Mouse (Mus musculus) liver, embryonic 16.5 days (tissue): ENCODE data around the gene Arrdc2. TPM values are rescaled to one million over a fixed set of nuclear protein-coding genes. Genes with fewer than 3 reads are reported as not detected.

Experiments
- ATAC-seq: fragments of 200-750 bp; cut with Nextera tagmentation; 2 replicates; pipeline ENCODE4 v1.8.0; 2017; ENCODE audit warnings: low read depth, mild to moderate bottlenecking, moderate number of reproducible peaks, moderate library complexity
- H3K27ac ChIP-seq: fragments of 300-500 bp; sonication (generic); 2 replicates; pipeline ENCODE4 v1.5.1; 2014; ENCODE audit warnings: mild to moderate bottlenecking, low read length
- H3K27me3 ChIP-seq: fragments of 300-500 bp; sonication (generic); 2 replicates; pipeline ENCODE4 v1.6.1; 2014; ENCODE audit warnings: low read depth, low read length, mixed read lengths; ENCODE audit not compliant: control insufficient read depth, insufficient read depth
- H3K36me3 ChIP-seq: fragments of 300-500 bp; sonication (generic); 2 replicates; pipeline ENCODE4 v1.6.1; 2014; ENCODE audit warnings: mild to moderate bottlenecking; ENCODE audit not compliant: control insufficient read depth, insufficient read depth
- H3K4me1 ChIP-seq: fragments of 300-500 bp; sonication (generic); 2 replicates; pipeline ENCODE4 v1.6.1; 2014; ENCODE audit warnings: low read depth, low read length, mixed read lengths; ENCODE audit not compliant: control insufficient read depth
- H3K4me2 ChIP-seq: fragments of 300-500 bp; sonication (generic); 2 replicates; pipeline ENCODE4 v1.6.1; 2014; ENCODE audit warnings: low read depth, low read length, mixed read lengths
- H3K4me3 ChIP-seq: fragments of 300-500 bp; sonication (generic); 2 replicates; pipeline ENCODE4 v1.5.1; 2014; ENCODE audit warnings: low read depth, mild to moderate bottlenecking, low read length
- H3K9ac ChIP-seq: fragments of 300-500 bp; sonication (generic); 2 replicates; pipeline ENCODE4 v1.6.1; 2014; ENCODE audit warnings: low read depth, low read length
- H3K9me3 ChIP-seq: fragments of 300-500 bp; sonication (generic); replicated peaks from 2 replicates; pipeline ENCODE4 v1.6.1; 2016; ENCODE audit warnings: low read length; ENCODE audit not compliant: control insufficient read depth
- WGBS: fragments of 180-500 bp; shearing (Covaris S2); extraction: QIAGEN DNeasy Blood & Tissue Kit; methylation state at CpG from one replicate; pipeline ENCODE4 v1.1.7; 2014; ENCODE audit not compliant: insufficient replicate concordance; 5-methylcytosine and 5-hydroxymethylcytosine counted together
- polyA plus RNA-seq: library from polyadenylated mRNA; unstranded; fragments of >200 nt; fragmentation: Nextera tagmentation; extraction: Ambion mirVana; gene quantifications from 2 replicates; pipeline ENCODE4 v1.2.1, GENCODE M21; 2015

Arrdc2 gene
- polyA plus RNA-seq, 1 experiment from 2014 or later = 13.5 TPM

GRCm38 (mm10) chr8:70866566-70866965 is 27.0 kb upstream of the Arrdc2 start:
- 74% methylated on average over 7 of the region's 7 CpGs for WGBS
- peaks cover 62% of the 10 kb centered on the region for H3K4me1 ChIP-seq
- no peak for ATAC-seq
- peak overlapping the region; percentile 81; the same call in 1 of the 2 replicates for H3K27ac ChIP-seq
- no peak overlapping the region for H3K9ac ChIP-seq
- H3K36me3 ChIP-seq = peaks cover 3% of the 10 kb centered on the region; the same call in 1 of the 2 replicates
- peak overlapping the region; percentile 82 for H3K4me2 ChIP-seq
- H3K27me3 ChIP-seq = peaks cover 38% of the 10 kb centered on the region
- no peak overlapping the region; the same call in none of the 2 replicates for H3K4me3 ChIP-seq
- H3K9me3 ChIP-seq = no peaks in the 10 kb centered on the region

GRCm38 (mm10) chr8:70866001-70866520 is 26.5 kb upstream of the Arrdc2 start:
- Histone ChIP-seq H3K9ac (peak overlapping the region; percentile 40), H3K27ac (peak overlapping the region; percentile 81), H3K9me3 (no peaks in the 10 kb centered on the region), H3K4me3 (peak overlapping the region; percentile 84), H3K4me1 (peaks cover 57% of the 10 kb centered on the region), H3K27me3 (peaks cover 42% of the 10 kb centered on the region), H3K36me3 (peaks cover 3% of the 10 kb centered on the region; the same call in 1 of the 2 replicates), H3K4me2 (peak overlapping the region; percentile 82)
- peak; percentile 1; the same call in 1 of the 2 replicates for ATAC-seq
- WGBS = 9% methylated on average over 12 of the region's 12 CpGs

- H3K27ac ChIP-seq = peak overlapping the region; percentile 81
Observed at GRCm38 (mm10) chr8:70865350-70866000, 26.0 kb upstream of the Arrdc2 start.

GRCm38 (mm10) chr8:70864712-70865221 is 25.2 kb upstream of the Arrdc2 start:
- H3K4me2 ChIP-seq = peak overlapping the region; percentile 82
- H3K27ac ChIP-seq = no peak overlapping the region
- H3K4me3 ChIP-seq = peak overlapping the region; percentile 84
- peaks cover 49% of the 10 kb centered on the region for H3K27me3 ChIP-seq
- 1% methylated on average over 24 of the region's 24 CpGs for WGBS
- H3K9ac ChIP-seq = peak overlapping the region; percentile 78
- ATAC-seq = no peak
- no peaks in the 10 kb centered on the region for H3K9me3 ChIP-seq
- H3K36me3 ChIP-seq = peaks cover 3% of the 10 kb centered on the region; the same call in 1 of the 2 replicates
- peaks cover 56% of the 10 kb centered on the region for H3K4me1 ChIP-seq

More at GRCm38 (mm10) chr8:70865350-70866000, 26.0 kb upstream of the Arrdc2 start:
- Histone ChIP-seq H3K27me3 (peaks cover 45% of the 10 kb centered on the region), H3K4me3 (peak overlapping the region; percentile 84), H3K9me3 (no peaks in the 10 kb centered on the region), H3K4me2 (peak overlapping the region; percentile 82), H3K9ac (peak overlapping the region; percentile 78), H3K36me3 (peaks cover 3% of the 10 kb centered on the region; the same call in 1 of the 2 replicates), H3K4me1 (peaks cover 57% of the 10 kb centered on the region)
- under 1% methylated on average over 46 of the region's 46 CpGs for WGBS
- peak; percentile 96 for ATAC-seq

- Histone ChIP-seq H3K9ac (no peak overlapping the region), H3K9me3 (no peaks in the 10 kb centered on the region), H3K27me3 (peaks cover 49% of the 10 kb centered on the region), H3K4me1 (peaks cover 50% of the 10 kb centered on the region), H3K36me3 (peaks cover 3% of the 10 kb centered on the region; the same call in 1 of the 2 replicates), H3K27ac (no peak overlapping the region), H3K4me2 (peak overlapping the region; percentile 82), H3K4me3 (peak overlapping the region; percentile 84)
- 1% methylated on average over 46 of the region's 46 CpGs for WGBS
- ATAC-seq = no peak
Observed at GRCm38 (mm10) chr8:70863956-70864711, 24.6 kb upstream of the Arrdc2 start.

- Histone ChIP-seq H3K36me3 (peaks cover 2% of the 10 kb centered on the region; the same call in 1 of the 2 replicates), H3K4me1 (peaks cover 44% of the 10 kb centered on the region), H3K27ac (no peak within 1 kb of the TSS), H3K4me3 (peak within 1 kb of the TSS; percentile 22), H3K27me3 (peaks cover 49% of the 10 kb centered on the region), H3K9ac (no peak within 1 kb of the TSS), H3K4me2 (peak within 1 kb of the TSS; percentile 44), H3K9me3 (no peaks in the 10 kb centered on the region)
- no peak for ATAC-seq
- 1% methylated on average over 55 of the region's 55 CpGs for WGBS
Observed at GRCm38 (mm10) chr8:70862824-70863641, 23.5 kb upstream of the Arrdc2 start, which contains the start of gene Kcnn1. Gene Kcnn1, minus strand, starts transcription at chr8:70863258.

GRCm38 (mm10) chr8:70857516-70857915 is 18.0 kb upstream of the Arrdc2 start:
- no peaks in the 10 kb centered on the region for H3K36me3 ChIP-seq
- H3K27me3 ChIP-seq = peaks cover 30% of the 10 kb centered on the region
- H3K4me1 ChIP-seq = peaks cover 16% of the 10 kb centered on the region
- 18% methylated on average over 4 of the region's 4 CpGs for WGBS
- no peak for ATAC-seq
- no peaks in the 10 kb centered on the region for H3K9me3 ChIP-seq
- H3K27ac ChIP-seq = no peak overlapping the region
- H3K4me2 ChIP-seq = no peak overlapping the region
- H3K4me3 ChIP-seq = no peak overlapping the region
- no peak overlapping the region for H3K9ac ChIP-seq

GRCm38 (mm10) chr8:70856541-70857197 is 17.1 kb upstream of the Arrdc2 start:
- Histone ChIP-seq H3K9me3 (no peaks in the 10 kb centered on the region), H3K4me2 (peak overlapping the region; percentile 76), H3K9ac (peak overlapping the region; percentile 21; the same call in 1 of the 2 replicates), H3K4me3 (peak overlapping the region; percentile 53), H3K36me3 (no peaks in the 10 kb centered on the region), H3K4me1 (peaks cover 20% of the 10 kb centered on the region), H3K27me3 (peaks cover 21% of the 10 kb centered on the region), H3K27ac (no peak overlapping the region)
- ATAC-seq = peak; percentile 81
- 7% methylated on average over 33 of the region's 33 CpGs for WGBS
